Mouse (Mus musculus): ENCODE data around the gene Tmem184a. TPM values are rescaled to one million over a fixed set of nuclear protein-coding genes. Genes with fewer than 3 reads are reported as not detected.
A peak's percentile ranks its signal among the peaks of the same experiment; 100 is the strongest.

Gene Tmem184a
- under 1 TPM; 0.20 to 0.23 TPM for total RNA-seq (2021)
- long read RNA-seq, experiment 1: 0 reads
- long read RNA-seq, experiment 2: 0 reads

DNA sequence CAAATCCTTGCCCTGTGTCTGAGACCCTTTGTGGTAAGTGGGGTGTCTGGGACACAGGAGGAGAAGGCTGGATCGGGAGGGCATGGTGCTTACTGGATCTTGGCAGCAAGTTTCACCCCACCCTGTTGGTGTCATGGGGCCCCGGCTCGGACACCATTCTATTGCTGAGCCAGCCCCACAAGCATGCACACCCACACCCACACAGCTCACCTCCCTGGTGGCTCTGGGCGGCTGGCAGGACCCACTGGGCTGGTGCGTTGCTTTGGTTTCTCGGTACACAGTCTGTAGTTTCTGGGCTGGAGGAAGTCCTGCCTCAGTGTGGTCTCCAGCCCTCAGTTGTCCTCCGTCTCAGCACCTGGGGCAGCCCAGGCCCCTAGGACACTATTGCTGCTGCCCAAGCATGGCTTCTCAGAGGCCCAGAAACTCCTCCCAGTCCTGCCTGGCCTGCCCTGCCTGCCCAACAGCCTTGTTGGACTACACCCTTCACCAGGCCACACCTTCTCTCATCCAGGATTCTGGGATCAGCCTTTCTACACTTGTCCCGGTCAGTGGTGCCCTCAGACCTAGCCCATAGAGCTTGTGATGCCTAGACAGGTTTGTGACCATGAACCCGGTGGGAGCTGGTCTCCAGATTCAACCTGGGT, at the start of gene Tmem184a:
Gene Tmem184a (minus strand): TSS at position 380 of the 644 bp plus-strand sequence.
- DNase-seq: no peak

DNA sequence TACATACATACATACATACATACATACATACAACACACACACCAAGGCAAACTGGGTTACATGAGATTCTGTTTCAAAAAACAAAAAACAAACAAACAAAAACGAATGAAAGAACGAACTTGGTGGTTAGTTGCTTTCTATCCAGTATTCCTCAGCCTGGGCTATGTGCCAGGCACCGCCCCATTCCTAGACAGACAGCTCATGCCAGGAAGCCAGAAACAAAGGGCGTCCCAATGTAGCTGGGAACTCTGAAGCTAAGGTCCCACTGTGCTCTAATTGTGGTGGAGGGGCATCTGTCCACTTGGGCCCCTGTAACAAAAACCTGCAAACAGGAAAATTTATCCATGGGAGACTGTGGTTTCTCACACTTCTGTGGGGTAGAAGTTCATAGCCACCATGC, 43.0 kb upstream of the Tmem184a start:
- peak; percentile 85 to 90 for DNase-seq

DNA sequence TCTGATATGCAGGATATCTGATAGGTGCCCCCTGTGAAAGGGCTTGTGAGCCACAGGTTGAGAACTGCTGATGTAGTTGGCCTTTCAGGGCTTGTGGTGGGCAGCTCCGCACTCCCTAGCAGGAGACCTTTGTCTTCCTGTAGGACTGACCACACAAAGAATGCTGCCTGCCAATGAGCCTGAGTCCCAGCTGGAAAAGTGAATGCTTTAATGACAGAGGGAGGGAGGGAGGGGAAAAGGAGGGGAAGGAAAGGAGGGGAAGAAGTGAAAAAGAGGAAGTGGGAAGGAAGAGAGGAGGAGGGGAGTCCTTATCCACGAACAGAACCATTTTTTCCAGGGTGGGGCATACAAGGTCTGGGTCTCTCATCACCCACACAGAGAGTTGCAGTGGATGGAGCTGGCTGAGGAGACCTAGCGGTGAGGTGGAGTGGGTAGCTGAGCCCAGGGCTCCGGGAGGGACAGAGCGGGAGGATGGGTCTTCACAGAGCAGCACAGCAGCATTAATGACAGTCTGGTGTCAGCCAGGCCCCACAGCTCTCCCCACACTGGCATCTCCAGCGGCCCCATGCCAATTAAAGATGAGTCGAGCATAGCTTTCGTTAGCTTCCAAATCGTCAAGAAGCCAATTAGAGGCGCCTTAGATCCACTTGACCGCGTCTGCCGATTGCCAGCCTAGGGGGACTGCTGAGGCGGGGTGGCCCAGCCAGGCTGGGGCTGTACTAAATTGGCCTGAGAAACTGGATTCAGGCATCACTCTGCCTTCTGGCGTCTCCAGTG, 40.8 kb upstream of the Tmem184a start:
- DNase-seq: no peak

DNA sequence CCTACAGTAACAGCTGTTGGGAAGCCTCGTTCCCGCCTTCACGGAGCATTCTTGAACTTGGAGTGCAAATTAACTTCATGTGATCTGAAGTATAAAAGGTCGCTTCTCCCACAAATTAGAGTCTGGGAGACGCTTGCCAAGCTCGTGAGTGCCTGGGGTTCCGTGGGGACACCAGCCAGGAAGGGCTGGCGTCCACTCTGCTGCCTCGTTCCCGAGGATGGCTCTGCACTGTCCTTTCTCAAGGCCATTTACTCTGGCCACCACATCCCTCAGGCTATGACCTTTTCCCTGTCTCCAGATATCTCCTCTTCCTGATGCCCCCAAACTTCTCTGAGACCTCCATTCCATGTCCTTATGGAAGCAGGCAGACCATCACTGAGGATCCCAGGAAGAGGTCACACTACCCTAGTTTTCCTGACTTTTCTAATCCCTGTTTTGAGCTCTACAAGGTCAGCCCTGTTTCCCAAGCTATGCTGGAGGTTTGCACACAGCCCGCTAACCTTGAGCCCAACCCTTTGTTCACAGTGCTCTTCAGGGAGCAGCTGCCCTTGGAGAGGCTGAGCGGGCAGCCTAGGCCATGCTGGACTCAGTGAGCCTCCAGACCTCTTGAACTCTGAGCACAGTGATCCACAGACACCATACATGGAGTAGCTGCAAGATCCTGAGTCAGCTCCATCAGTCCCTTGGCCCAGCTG, 30.1 kb upstream of the Tmem184a start:
- peak; percentile 68 to 75 for DNase-seq

DNA sequence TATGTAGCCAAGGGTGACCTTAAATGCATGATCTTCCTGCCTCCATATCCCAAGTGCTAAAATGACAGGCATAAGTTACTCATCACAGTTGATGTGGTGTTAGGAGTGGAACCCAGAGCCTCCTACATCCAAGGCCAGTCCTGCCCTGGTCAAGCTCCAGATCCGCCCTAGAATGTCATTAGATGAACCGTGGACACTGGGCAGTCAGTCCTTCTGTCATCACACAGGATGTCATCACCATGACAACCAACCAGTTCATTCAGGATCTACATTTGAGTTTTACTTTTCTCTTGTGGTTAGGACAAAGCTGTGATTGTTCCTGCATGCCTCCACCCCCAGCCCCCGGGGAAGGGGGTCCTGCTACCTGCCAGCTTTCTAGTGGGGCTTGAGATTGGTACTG, 19.4 kb upstream of the Tmem184a start:
- DNase-seq: no peak

DNA sequence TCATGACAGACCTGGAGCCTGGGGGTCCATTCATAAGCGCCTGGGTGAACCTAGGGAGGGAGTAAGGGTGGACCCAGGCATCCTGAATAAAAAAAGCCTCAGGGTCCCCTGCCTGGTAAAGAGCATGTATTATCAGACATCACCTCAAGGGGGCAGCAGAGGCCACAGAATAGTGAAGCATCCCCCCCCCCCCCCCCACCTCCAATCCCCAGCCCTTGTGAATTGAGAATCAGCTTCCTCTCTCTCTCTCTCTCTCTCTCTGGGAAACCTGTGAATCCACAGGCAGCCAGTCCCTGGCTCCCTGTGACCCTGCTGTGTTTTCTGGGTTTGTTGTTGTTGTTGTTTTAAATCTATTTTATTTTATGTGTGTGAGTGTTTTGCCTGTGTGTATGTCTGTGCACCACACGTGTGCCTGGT, 18.8 kb upstream of the Tmem184a start:
- peak; percentile 58 to 75 for DNase-seq

DNA sequence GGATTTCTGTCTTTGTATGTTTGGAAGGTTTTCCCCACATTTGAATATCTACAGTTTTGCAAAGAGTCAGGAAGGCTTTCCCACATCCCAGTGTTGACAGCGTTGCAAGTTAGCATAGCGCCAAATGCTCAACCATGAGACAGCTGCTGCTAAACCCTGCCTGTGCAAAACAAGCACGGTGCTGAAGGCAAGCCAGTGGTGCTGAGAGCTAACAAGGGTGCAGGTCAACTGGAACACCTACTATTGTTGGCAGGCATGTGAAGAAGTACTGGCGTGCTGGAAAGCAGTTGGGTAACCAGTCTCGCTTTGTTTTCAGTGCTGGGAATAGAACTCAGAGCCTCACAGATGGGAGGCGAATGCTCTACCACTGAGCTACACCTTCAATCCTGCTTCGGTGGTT, 16.0 kb upstream of the Tmem184a start:
- no peak for DNase-seq

DNA sequence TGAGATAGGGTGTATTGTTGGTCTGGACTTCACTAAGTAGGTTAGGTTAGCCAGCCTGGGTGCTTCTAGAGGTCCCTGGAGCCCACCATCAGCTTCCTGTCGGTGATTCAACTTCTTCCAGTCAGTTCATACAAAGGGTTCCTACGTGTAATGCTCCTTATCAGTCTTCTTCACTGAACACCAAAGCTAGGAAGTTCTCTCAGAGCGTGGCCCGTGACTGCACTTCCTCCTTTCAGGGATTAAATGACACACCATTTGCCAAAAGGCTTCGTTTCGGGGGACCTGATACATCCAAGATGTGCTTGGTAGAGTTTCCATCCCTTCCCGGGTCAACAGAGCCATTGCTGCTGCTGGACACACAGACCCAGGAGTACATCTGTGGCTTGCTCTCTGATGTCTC, 12.4 kb upstream of the Tmem184a start:
- DNase-seq: no peak

DNA sequence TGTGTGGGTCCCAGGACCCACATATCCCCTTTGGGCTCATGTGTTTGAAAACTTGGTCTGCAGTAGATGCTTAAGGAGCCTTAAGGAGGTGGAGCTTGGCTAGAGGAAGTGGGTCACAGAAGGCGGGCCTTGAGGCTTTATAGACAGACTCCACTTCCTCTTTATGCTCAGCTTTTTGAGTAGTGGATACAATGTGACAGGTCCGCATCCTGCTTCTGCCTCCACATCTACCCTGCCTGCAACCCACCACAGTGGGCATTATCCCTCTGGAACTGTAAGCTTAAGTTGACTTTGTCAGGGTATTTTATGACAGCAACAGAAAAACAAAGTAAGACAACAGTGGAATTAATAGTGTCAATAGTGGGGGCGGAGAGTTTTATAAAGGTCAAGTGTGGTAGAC, 11.0 kb upstream of the Tmem184a start:
- no peak for DNase-seq

DNA sequence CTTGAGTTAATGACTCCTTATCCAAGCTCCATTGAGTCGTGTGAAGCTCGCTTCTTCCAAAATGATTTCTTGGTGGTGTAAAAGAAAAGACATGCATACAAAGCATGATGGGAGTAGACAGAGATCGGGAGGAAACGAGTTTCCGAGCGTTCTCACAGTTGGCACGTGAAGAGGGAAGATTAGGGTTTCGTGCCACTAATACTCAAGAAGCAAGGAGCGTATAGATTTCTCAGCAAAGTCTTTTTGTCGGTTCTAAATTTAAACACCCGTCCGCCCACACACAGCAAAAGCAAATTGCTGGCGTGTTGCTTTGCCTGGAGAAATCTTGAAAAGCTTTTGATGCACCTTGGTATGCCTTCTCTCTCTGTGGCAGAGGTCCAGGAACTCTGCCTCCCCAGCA, 9.7 kb upstream of the Tmem184a start:
- DNase-seq: no peak

DNA sequence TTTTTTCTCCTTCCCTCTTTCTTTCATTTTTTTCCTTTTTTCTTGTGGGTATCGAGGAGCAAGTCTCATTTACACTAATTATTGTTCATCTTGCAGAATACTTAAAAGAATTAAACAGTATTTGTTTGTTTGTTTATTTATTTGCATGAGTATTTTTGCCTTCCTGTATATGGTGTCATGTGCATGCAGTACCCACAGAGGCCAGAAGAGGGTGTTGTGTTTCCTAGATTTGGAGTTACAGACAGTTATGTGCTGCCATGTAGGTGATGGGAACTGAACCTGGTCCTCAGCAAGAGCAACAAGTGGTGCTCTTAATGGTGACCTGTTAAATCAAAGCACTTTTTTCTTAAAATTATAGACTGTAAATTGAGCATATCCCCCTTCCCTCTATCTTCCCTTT, 7.9 kb upstream of the Tmem184a start:
- no peak for DNase-seq

DNA sequence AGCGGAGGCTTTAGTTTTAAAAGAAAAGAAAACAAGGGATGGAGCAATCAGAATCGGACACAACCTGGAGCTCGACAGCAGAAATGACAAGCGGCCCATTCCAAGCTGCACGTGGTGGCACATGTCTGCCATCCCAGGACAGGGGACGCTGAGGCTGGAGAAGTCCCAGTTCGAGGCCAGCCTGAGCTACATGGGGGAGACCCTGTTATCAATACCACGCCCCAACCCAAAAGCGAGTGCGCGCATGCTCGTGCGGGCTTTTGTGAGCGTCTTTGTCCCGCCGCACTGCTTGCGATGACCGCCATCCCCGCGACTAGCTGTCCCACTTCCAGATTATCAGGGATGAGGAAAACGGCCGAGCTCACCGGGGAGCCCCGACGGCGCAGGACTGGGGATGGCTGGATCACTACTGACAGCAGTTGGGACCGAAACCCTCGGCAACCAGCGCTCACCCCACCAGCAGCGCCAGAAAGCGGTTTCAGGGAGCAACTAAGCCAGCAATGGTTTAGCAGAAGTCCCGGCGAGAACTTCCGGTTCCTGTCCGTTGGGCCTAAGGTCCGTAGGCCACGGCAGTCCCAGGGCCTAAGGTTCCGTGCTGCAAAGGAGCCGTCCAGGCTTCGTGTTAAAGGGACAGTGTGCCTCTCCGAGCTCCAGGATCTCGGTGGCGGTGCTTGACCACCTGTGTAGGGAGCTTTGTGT, 6.8 kb upstream of the Tmem184a start, which contains the start of the genes Gm26938 and Psmg3:
Gene Gm26938 (minus strand): TSS at position 51 of the 699 bp plus-strand sequence.
Gene Psmg3 (minus strand): TSS at position 529 of the 699 bp plus-strand sequence.
- DNase-seq: peak; percentile 87 to 90

DNA sequence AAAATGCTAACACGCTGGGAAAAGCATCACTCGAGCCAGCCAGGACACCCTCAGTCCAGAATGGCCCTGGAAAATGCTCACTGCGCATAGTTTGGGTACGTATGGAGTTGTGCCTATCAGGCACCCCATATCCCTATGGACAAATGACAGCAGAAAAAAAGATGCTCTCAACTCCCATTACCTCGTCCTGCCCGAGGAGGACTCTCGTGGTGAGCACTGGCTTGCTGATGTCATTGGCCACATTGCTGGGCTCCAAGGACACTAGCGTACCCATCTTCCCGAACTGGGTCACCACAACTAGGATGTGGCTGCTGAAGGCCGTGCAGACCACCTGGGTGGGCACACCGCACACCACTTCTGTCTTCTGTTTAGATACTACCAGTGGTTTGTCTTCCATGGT, 6.2 kb upstream of the Tmem184a start:
- DNase-seq: no peak

DNA sequence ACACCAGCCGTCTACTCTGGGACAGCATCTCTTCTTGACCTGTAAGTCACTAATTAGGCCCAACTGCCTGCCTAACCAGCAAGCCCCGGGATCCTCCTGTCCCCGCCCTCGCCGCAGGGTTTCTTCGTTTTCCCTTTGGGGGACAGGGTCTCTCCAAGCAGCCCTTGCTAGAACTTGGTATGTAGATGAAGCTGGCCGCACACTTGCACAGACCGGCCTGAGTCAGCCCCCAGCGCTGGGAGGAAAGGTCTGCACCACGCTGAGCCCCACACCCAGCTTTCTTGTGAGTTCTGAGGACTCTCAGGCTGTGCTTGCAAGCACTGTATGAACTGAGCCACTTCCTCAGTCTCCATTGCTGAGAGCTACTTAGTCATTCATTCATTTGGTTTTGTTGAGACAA, 4.8 kb upstream of the Tmem184a start:
- DNase-seq: no peak

DNA sequence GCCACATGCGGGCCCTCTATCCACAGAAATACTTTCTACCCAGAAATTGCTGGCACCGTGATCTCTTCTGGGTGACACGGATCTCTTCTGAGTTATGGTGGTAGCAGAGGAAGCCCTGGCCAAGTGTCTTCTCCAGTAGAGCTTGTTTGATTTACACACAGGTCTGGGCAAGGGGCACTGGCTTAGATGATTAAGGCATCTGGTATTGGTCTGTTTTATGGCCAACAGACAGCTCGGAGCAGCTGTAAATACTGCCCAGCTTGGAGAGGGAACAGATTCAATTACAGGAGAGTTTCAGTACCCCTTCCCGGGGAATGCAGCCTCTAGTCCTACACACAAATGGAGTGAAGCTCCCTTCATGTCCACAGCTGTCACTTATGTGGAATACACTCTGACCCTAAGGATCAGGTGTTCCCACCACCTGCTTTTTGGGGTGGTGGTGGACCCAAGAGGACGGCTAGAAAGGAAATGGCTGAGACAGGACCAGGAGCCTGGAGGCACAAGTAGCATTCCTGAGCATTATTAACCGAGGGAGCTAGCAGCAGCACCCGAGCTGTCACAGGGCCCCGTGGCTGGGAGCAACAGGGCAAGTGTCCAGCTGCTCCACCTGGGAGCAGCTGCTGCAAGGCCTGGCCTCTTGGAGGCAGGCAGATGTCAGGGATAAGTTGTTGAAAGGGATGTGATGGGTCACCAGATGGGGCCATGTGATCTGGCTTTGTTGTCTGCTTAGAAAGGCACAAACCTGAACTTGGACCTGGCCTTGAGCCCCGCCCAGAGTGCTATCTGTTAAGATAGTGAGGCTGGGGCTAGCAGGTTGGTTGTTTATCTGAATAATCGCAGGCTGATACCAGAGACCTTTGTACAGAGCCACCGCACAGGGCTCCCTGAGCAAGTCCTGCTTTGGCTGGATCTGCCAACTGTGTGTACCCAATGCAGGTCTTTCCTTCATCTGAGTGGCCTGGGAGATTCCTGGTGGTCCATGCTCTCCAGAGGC, 2.0 kb upstream of the Tmem184a start:
- DNase-seq: no peak

DNA sequence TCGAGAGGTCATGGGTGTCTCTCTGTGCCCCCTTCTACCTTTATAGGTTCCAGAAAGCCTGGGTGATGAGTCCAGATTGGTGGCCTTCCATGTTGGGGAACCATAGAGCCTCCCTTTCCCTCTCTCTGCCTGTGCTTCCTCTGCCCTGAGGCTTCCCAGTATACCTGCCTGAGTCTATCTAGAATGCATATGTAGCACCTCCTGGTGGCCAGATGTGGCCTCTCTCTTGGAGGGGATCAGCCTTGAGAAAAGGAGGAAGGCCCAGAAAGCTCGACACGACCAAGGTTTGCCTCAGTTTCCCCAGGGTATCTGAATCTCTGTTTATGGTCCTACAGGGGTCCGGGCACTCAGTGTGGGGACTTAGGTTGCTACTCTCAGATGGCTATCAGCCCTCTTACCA, 916 bp downstream of the Tmem184a start:
- DNase-seq: peak in 1 of 2 experiments; percentile 48

DNA sequence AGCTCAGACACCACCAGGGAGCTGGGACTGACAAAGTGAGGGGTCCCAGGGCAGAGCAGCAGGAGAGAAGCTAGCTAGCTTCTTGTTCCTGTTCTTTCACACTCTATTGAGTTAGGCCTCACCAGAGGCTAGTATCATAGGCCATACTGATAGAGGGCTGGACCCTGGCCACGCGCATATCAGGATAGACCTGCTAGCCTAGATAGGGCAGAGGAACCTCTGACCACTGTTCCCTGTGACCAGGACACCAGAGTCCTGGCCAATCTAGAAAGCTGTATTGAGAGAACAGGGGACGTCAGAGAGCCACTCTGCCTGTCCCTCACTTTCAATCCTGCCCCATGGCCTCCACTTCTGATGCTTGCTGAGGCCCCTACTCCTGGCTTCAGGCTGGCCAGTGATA, 1.7 kb downstream of the Tmem184a start:
- DNase-seq: no peak

DNA sequence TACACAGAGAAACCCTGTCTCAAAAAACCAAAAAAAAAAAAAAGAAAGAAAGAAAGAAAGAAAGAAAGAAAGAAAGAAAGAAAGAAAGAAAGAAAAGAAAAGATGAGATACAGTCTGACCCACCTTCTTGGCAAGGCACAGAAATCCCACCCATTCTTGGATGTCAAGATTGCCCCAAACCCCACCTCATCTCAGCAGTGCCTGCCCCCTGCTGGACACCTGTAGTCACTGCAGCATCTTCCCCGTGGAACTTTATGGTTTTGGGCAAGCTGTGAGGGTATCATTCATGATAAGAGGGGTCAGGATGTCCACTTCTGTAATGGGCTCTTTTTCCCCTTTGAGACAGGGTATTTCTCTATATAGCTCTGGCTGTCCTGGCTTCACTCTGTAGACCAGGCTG, 2.4 kb downstream of the Tmem184a start:
- no peak for DNase-seq

DNA sequence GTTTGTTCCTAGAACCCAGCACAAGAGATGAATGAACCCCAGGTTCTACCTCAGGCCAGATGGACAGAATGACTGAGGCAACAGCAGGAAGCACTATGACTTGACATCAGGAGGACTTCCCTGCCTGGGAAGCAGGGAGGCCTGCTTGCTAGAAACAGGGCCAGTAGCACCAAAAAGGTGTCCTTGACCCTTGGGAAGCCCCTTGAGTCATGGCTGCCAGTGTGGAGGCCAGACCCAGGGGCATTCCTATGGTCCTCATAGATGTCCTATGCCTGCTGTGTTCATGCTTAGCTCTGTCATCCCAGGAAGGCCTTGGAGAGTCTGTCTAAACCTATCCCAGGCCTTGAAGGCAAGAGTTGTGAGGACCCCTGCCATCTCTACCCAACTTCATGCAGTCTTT, 3.3 kb downstream of the Tmem184a start:
- DNase-seq: no peak

DNA sequence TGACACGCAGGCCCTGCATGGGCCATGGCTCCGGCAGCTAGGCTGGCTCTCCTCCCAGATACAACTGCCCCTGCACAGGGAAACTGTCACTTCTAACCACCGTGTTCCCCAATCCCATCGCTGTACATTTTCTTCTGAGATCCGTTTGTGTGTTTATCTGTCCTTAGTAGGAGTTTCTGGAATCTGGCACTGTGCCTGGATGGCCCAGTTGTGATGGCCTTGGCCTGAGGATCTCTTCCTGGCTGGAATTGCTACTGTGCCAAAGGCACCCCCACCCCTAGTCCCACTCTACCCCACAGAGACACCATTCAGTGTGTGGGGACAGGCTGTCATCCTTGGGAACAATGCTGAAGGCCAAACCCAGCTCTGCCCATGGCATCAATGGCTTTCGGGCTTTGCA, 3.8 kb downstream of the Tmem184a start:
- peak; percentile 44 to 66 for DNase-seq

DNA sequence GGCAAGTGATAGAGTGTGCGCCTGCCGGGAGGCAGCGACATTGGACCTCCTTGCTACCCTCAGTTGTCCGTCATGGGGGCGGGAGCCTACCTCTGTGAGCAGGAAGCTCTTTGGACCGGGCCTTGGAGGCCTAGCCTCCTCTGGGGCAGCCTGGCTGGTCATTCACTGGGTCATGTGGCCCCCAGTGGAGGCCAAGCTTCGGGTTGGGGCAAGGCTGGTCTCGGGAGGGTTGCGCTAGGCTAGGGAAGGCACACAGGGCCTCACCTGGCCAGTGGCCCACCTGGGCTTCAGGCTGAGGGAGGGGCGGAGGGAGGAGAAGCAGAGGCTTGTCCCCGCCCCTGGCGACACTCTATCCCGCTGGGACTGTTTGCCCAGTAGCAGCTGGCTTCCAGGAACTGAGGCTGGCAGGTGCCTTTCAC, 5.7 kb downstream of the Tmem184a start:
- DNase-seq: no peak

All from adrenal gland, postnatal 36 days (tissue).